In the genomic region with DNA sequence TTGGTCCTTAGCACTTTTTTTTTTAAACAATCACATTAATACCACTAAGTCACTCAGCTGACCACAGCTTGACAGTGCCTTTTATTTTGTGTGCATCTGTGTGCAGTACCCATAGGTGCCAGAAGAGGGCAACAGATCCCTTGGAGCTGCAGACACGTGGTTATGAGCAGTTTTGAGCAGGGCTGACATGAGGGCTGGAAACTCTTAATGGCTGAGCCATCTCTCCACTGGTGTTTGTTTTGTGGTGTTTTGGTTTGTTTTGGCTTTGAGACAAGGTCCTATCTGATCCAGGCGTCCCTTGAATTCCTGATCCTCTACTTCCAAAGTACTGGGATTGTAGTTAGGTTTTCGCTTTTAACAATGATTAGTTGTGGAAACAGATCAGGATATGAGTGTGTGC, we compare ENCODE assay signal across 1 mouse cellular context.
TF ChIP-seq lines count a peak whose summit lies in the region.

No protein-coding gene starts in this region.

TF ChIP-seq in CH12.LX, 34 proteins besides CTCF, POLR2A, EP300 and RAD21:
- TF ChIP-seq ZC3H11A (IDR thresholded peaks at IDR 0.05; ENCODE audit: low read depth, low read length) (no peak), MAX (IDR thresholded peaks at IDR 0.05; ENCODE audit: low read length) (peak; percentile 95), MXI1 (IDR thresholded peaks at IDR 0.05; ENCODE audit: low read depth, low read length) (no peak), PAX5 (IDR thresholded peaks at IDR 0.05; ENCODE audit: low read length) (no peak), MYC (IDR thresholded peaks at IDR 0.05; ENCODE audit: low read depth, low read length) (peak; percentile 98), ZKSCAN1 (IDR thresholded peaks at IDR 0.05; ENCODE audit: borderline replicate concordance, low read depth, low read length) (no peak), USF1 (IDR thresholded peaks at IDR 0.05; ENCODE audit: low read depth, low read length) (peak; percentile 34), ETS1 (conservative IDR thresholded peaks at IDR 0.05; ENCODE audit: low read depth, low read length) (no peak), USF2 (conservative IDR thresholded peaks at IDR 0.05; ENCODE audit: low read depth, low read length) (no peak), POLR2AphosphoS2 (IDR thresholded peaks at IDR 0.05; ENCODE audit: low read depth, low read length) (no peak), GABPA (IDR thresholded peaks at IDR 0.05; ENCODE audit: insufficient replicate concordance, low read depth, low read length) (no peak), ZNF384 (IDR thresholded peaks at IDR 0.05; ENCODE audit: low read depth, low read length) (no peak), SMC3 (IDR thresholded peaks at IDR 0.05; ENCODE audit: low read depth, low read length) (peak; percentile 44)
